Mouse (Mus musculus) brain, adult 2 months (tissue): ENCODE measurements at regions not wholly inside any gene's neighbourhood (a gene's known extent, or its start where the extent isn't known, plus 50 kb on each side); places are given as distances from the start of the nearest gene placed in this dataset.

ENCODE experiments used
- DNase-seq: peaks from one replicate; pipeline ENCODE4 v3.0.0; 2011; ENCODE audit warnings: low read depth, low spot score

- DNase-seq = no peak
Observed at GRCm38 (mm10) chr19:32881443-32881842, 124.1 kb downstream of the Pten start.

GRCm38 (mm10) chr19:32884279-32884678, 127.0 kb downstream of the Pten start:
- no peak for DNase-seq

- no peak for DNase-seq
Observed at GRCm38 (mm10) chr19:32885481-32886131, 128.3 kb downstream of the Pten start.

GRCm38 (mm10) chr19:32887190-32887589, 129.9 kb downstream of the Pten start:
- DNase-seq = no peak

- DNase-seq = no peak
Observed at GRCm38 (mm10) chr19:32888616-32889305, 131.5 kb downstream of the Pten start.

GRCm38 (mm10) chr19:32890801-32891200, 133.5 kb downstream of the Pten start:
- no peak for DNase-seq

- DNase-seq = no peak
Observed at GRCm38 (mm10) chr19:32892469-32892868, 135.2 kb downstream of the Pten start.

- no peak for DNase-seq
Observed at GRCm38 (mm10) chr19:32903454-32904108, 146.3 kb downstream of the Pten start.

GRCm38 (mm10) chr19:32904517-32904916, 147.2 kb downstream of the Pten start:
- DNase-seq = peak; percentile 27

- peak; percentile 36 for DNase-seq
Observed at GRCm38 (mm10) chr19:32905901-32906431, 148.7 kb downstream of the Pten start.

GRCm38 (mm10) chr19:32906820-32907219, 149.5 kb downstream of the Pten start:
- DNase-seq = peak; percentile 36

- DNase-seq = no peak
Observed at GRCm38 (mm10) chr19:32910050-32910462, 152.8 kb downstream of the Pten start.

GRCm38 (mm10) chr19:32912323-32912722, 155.0 kb downstream of the Pten start:
- no peak for DNase-seq

- DNase-seq = no peak
Observed at GRCm38 (mm10) chr19:32916507-32917280, 159.4 kb downstream of the Pten start.

GRCm38 (mm10) chr19:32921021-32921420, 163.7 kb downstream of the Pten start:
- no peak for DNase-seq

- no peak for DNase-seq
Observed at GRCm38 (mm10) chr19:32923911-32924310, 166.6 kb downstream of the Pten start.

- DNase-seq = no peak
Observed at GRCm38 (mm10) chr19:32925628-32926505, 168.6 kb downstream of the Pten start.

GRCm38 (mm10) chr19:32926571-32926970, 169.3 kb downstream of the Pten start:
- DNase-seq = no peak

- no peak for DNase-seq
Observed at GRCm38 (mm10) chr19:32933676-32934075, 176.4 kb downstream of the Pten start.

GRCm38 (mm10) chr19:32935638-32936037, 178.3 kb downstream of the Pten start:
- no peak for DNase-seq

GRCm38 (mm10) chr19:32937591-32937990, 180.3 kb downstream of the Pten start:
- no peak for DNase-seq
